Mouse (Mus musculus) heart, adult 2 months (tissue): ENCODE measurements around the gene P2ry2.

ENCODE experiments used
- CTCF ChIP-seq: fragments of 200-600 bp; IDR thresholded peaks from 2 replicates; pipeline ENCODE4 v1.8.1; 2022; ENCODE audit warnings: antibody characterized with exemption, mild to moderate bottlenecking, moderate library complexity
- POLR2A ChIP-seq: fragments of 200-500 bp; IDR thresholded peaks from 2 replicates; pipeline ENCODE4 v1.6.1; 2011; ENCODE audit warnings: mild to moderate bottlenecking, low read depth, low read length, control low read depth; ENCODE audit not compliant: insufficient read depth

- TF ChIP-seq CTCF = no peak
- TF ChIP-seq POLR2A = no peak
Measured at GRCm38 (mm10) chr7:101031234-101031633, 18.6 kb upstream of the P2ry2 start.
